Mouse (Mus musculus): ENCODE data around the gene Fanci. TPM values are rescaled to one million over a fixed set of nuclear protein-coding genes. Genes with fewer than 3 reads are reported as not detected.

Fanci gene
- polyA plus RNA-seq, 1 experiment = 7.3 TPM

- Histone ChIP-seq H3K36me3 (ENCODE audit: control insufficient read depth, insufficient read depth, low read length) (no peaks in the 10 kb centered on the region), H3K27me3 (ENCODE audit: control insufficient read depth, insufficient read depth, low read length) (no peaks in the 10 kb centered on the region), H3K4me3 (ENCODE audit: control insufficient read depth, low read depth, low read length) (no peak overlapping the region), H3K4me1 (ENCODE audit: control insufficient read depth, insufficient read depth, low read length) (peaks cover 13% of the 10 kb centered on the region), H3K27ac (ENCODE audit: control insufficient read depth, insufficient read depth, low read depth, low read length) (no peak overlapping the region)
- no peak for TF ChIP-seq CTCF (IDR thresholded peaks at IDR 0.05; ENCODE audit: control insufficient read depth, insufficient read depth, insufficient replicate concordance, low read depth, low read length)
- no peak for TF ChIP-seq POLR2A (IDR thresholded peaks at IDR 0.05; ENCODE audit: control insufficient read depth, low read depth, low read length)
These were observed 78.0 kb downstream of the Fanci start for GRCm38 (mm10) chr7:79469766-79470165.

DNA sequence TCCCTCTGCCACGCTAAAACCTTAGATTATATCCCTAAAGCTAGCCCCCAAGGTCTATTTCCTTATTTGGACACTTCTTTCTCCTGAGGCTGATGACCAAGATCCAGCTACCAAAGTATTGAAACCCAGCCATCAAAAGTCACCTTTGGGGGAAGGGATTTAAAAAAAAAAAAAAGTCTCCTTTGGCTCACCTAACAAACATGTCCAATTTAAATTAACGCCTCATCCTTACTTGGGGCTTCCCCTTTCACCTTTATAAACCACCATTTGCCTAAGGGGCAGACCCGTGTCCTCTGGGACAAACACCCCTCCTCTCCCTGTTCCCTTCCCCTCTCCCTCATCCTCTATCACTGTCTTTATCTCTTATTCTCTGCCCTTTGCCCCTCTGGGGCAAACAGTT is 79.0 kb downstream of the Fanci start:
- TF ChIP-seq CTCF (IDR thresholded peaks at IDR 0.05; ENCODE audit: control insufficient read depth, insufficient read depth, insufficient replicate concordance, low read depth, low read length) = no peak
- TF ChIP-seq POLR2A (IDR thresholded peaks at IDR 0.05; ENCODE audit: control insufficient read depth, low read depth, low read length) = no peak
- Histone ChIP-seq H3K4me3 (ENCODE audit: control insufficient read depth, low read depth, low read length) (no peak overlapping the region), H3K4me1 (ENCODE audit: control insufficient read depth, insufficient read depth, low read length) (peaks cover 9% of the 10 kb centered on the region), H3K27me3 (ENCODE audit: control insufficient read depth, insufficient read depth, low read length) (no peaks in the 10 kb centered on the region), H3K36me3 (ENCODE audit: control insufficient read depth, insufficient read depth, low read length) (no peaks in the 10 kb centered on the region), H3K27ac (ENCODE audit: control insufficient read depth, insufficient read depth, low read depth, low read length) (no peak overlapping the region)

DNA sequence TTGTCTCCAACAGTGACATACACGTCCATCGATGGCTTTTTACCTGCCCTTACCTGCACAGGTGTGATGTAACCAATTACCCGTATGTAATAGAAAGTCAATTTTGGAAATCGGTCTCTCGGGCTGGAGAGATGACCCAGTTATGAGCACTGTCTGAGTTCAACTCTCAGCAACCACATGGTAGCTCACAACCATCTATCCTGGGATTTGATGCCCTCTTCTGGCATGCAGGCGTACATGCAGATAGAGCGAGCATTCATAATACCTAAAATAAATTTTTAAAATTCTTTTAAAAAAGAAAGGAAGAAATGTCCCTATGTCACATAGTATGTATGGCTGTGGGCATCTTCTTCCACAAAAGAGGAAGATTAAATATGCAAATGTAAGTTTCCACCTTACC is 79.7 kb downstream of the Fanci start:
- Histone ChIP-seq H3K27me3 (ENCODE audit: control insufficient read depth, insufficient read depth, low read length) (no peaks in the 10 kb centered on the region), H3K27ac (ENCODE audit: control insufficient read depth, insufficient read depth, low read depth, low read length) (no peak overlapping the region), H3K36me3 (ENCODE audit: control insufficient read depth, insufficient read depth, low read length) (no peaks in the 10 kb centered on the region), H3K4me1 (ENCODE audit: control insufficient read depth, insufficient read depth, low read length) (peaks cover 9% of the 10 kb centered on the region), H3K4me3 (ENCODE audit: control insufficient read depth, low read depth, low read length) (no peak overlapping the region)
- TF ChIP-seq CTCF (IDR thresholded peaks at IDR 0.05; ENCODE audit: control insufficient read depth, insufficient read depth, insufficient replicate concordance, low read depth, low read length) (no peak), POLR2A (IDR thresholded peaks at IDR 0.05; ENCODE audit: control insufficient read depth, low read depth, low read length) (no peak)

DNA sequence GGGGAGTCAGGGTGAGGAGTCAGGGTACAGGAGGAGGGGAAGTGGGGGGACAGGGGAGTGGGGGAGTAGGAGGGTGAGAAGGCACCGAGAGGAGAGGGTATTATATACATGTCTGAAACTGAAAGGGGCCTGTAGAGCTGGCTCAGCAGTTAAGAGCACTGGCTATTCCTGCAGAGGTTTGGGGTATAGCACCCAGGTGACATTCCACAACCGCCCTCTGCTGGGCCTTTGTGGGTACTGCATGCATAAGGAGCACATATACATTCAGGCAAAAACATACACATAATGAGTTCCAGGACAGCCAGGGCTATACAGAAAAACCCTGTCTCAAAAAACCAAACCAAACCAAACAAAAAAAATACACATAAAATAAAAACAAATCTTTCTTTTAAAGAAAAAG is 81.1 kb downstream of the Fanci start:
- no peak for TF ChIP-seq POLR2A (IDR thresholded peaks at IDR 0.05; ENCODE audit: control insufficient read depth, low read depth, low read length)
- TF ChIP-seq CTCF (IDR thresholded peaks at IDR 0.05; ENCODE audit: control insufficient read depth, insufficient read depth, insufficient replicate concordance, low read depth, low read length) = peak; percentile 68; the same call in 1 of the 2 replicates

DNA sequence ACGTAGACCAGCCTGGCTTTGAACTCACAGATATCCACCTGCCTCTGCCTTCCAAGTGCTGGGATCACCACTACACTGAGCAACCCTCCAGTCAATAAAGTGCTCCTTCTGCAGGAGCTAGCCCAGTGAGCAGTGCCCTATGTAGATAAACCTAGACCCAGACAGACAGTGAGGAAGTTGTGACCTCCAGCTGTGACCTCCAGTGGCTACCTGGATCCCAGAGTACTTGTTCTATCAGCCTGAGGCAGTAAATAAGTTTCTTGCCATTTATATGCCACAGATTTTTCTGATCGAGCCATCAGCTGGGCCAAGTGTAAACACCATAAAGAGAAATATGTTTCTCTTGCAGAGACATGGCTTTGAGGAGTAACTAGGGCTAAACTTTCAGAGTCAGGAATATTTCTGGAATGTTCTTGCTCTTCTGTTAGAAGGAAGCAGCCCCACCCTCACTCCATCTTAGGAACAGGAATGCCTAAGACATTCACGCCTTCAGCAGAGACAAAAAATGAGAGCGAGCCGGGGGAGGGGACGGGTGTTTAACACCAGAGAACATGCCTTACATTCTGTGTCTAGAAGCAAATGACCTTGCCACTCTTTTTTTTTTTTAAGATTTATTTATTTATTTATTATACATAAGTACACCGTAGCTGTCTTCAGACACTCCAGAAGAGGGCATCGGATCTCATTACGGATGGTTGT is 81.9 kb downstream of the Fanci start:
- Histone ChIP-seq H3K36me3 (ENCODE audit: control insufficient read depth, insufficient read depth, low read length) (no peaks in the 10 kb centered on the region), H3K27me3 (ENCODE audit: control insufficient read depth, insufficient read depth, low read length) (no peaks in the 10 kb centered on the region), H3K4me1 (ENCODE audit: control insufficient read depth, insufficient read depth, low read length) (peaks cover 2% of the 10 kb centered on the region), H3K4me3 (ENCODE audit: control insufficient read depth, low read depth, low read length) (no peak overlapping the region), H3K27ac (ENCODE audit: control insufficient read depth, insufficient read depth, low read depth, low read length) (no peak overlapping the region)
- TF ChIP-seq CTCF (IDR thresholded peaks at IDR 0.05; ENCODE audit: control insufficient read depth, insufficient read depth, insufficient replicate concordance, low read depth, low read length) (no peak), POLR2A (IDR thresholded peaks at IDR 0.05; ENCODE audit: control insufficient read depth, low read depth, low read length) (no peak)

More for the DNA sequence above, 81.1 kb downstream of the Fanci start:
- H3K36me3 ChIP-seq (ENCODE audit: control insufficient read depth, insufficient read depth, low read length) = no peaks in the 10 kb centered on the region
- H3K4me3 ChIP-seq (ENCODE audit: control insufficient read depth, low read depth, low read length) = no peak overlapping the region
- H3K27me3 ChIP-seq (ENCODE audit: control insufficient read depth, insufficient read depth, low read length) = no peaks in the 10 kb centered on the region
- no peak overlapping the region for H3K27ac ChIP-seq (ENCODE audit: control insufficient read depth, insufficient read depth, low read depth, low read length)
- H3K4me1 ChIP-seq (ENCODE audit: control insufficient read depth, insufficient read depth, low read length) = peaks cover 2% of the 10 kb centered on the region

- H3K4me3 ChIP-seq (ENCODE audit: control insufficient read depth, low read depth, low read length) = no peak overlapping the region
- no peak overlapping the region for H3K27ac ChIP-seq (ENCODE audit: control insufficient read depth, insufficient read depth, low read depth, low read length)
These were observed 83.2 kb downstream of the Fanci start for GRCm38 (mm10) chr7:79474831-79475399.

DNA sequence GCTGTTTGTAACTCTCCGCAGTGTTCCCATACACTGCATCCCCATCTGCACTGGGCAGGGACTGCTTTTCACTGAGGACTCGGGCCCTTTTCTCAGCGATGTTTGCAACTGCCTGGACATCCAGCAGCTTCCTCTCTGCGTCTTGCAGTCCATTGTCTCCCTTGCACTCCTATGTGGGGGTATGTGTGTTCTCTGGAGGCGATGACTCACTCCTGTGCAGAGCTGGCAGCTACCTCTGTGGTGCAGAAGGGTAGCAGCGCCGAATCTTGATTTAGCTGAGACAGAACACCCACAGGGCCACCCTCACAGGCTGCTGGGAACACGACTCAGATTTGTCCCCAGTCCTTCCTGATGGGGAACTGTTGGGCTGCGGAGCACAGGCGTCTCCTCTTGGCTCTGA is 94.8 kb downstream of the Fanci start:
- H3K27me3 ChIP-seq (ENCODE audit: control insufficient read depth, insufficient read depth, low read length) = no peaks in the 10 kb centered on the region

More at GRCm38 (mm10) chr7:79474831-79475399, 83.2 kb downstream of the Fanci start:
- Histone ChIP-seq H3K36me3 (ENCODE audit: control insufficient read depth, insufficient read depth, low read length) (no peaks in the 10 kb centered on the region), H3K4me1 (ENCODE audit: control insufficient read depth, insufficient read depth, low read length) (peaks cover 2% of the 10 kb centered on the region), H3K27me3 (ENCODE audit: control insufficient read depth, insufficient read depth, low read length) (no peaks in the 10 kb centered on the region)
- TF ChIP-seq POLR2A (IDR thresholded peaks at IDR 0.05; ENCODE audit: control insufficient read depth, low read depth, low read length) = no peak
- no peak for TF ChIP-seq CTCF (IDR thresholded peaks at IDR 0.05; ENCODE audit: control insufficient read depth, insufficient read depth, insufficient replicate concordance, low read depth, low read length)

More for the DNA sequence above, 94.8 kb downstream of the Fanci start:
- TF ChIP-seq POLR2A (IDR thresholded peaks at IDR 0.05; ENCODE audit: control insufficient read depth, low read depth, low read length) = no peak
- no peak for TF ChIP-seq CTCF (IDR thresholded peaks at IDR 0.05; ENCODE audit: control insufficient read depth, insufficient read depth, insufficient replicate concordance, low read depth, low read length)
- H3K4me3 ChIP-seq (ENCODE audit: control insufficient read depth, low read depth, low read length) = no peak overlapping the region
- H3K4me1 ChIP-seq (ENCODE audit: control insufficient read depth, insufficient read depth, low read length) = no peaks in the 10 kb centered on the region
- H3K36me3 ChIP-seq (ENCODE audit: control insufficient read depth, insufficient read depth, low read length) = no peaks in the 10 kb centered on the region
- no peak overlapping the region for H3K27ac ChIP-seq (ENCODE audit: control insufficient read depth, insufficient read depth, low read depth, low read length)
